Mouse (Mus musculus): ENCODE measurements around the gene Vav1. TPM values are rescaled to one million over a fixed set of nuclear protein-coding genes. Genes with fewer than 3 reads are reported as not detected.

Gene Vav1
- polyA plus RNA-seq, 1 experiment from 2014 or later = 1.4 TPM

GRCm38 (mm10) chr17:57243650-57244370 is 35.1 kb upstream of the Vav1 start:
- WGBS = 74% methylated on average over 10 of the region's 10 CpGs
- no peak overlapping the region for H3K4me3 ChIP-seq (ENCODE audit: low read length)
- peaks cover 15% of the 10 kb centered on the region for H3K4me1 ChIP-seq (ENCODE audit: control insufficient read depth, insufficient read depth, low read depth, low read length)
- ATAC-seq = no peak
- H3K4me2 ChIP-seq (ENCODE audit: low read length) = no peak overlapping the region
- H3K36me3 ChIP-seq (ENCODE audit: control insufficient read depth, insufficient read depth, low read length) = peaks cover 10% of the 10 kb centered on the region
- no peak overlapping the region for H3K9ac ChIP-seq (ENCODE audit: low read depth, low read length)
- H3K27ac ChIP-seq (ENCODE audit: low read depth, low read length) = no peak overlapping the region
- no peaks in the 10 kb centered on the region for H3K27me3 ChIP-seq (replicated peaks; ENCODE audit: control insufficient read depth, insufficient read depth, low read length)
- H3K9me3 ChIP-seq (ENCODE audit: control insufficient read depth, low read length) = no peaks in the 10 kb centered on the region; the same call in 1 of the 2 replicates

GRCm38 (mm10) chr17:57245311-57245929 is 33.5 kb upstream of the Vav1 start:
- ATAC-seq = no peak
- Histone ChIP-seq H3K4me3 (ENCODE audit: low read length) (no peak overlapping the region), H3K4me1 (ENCODE audit: control insufficient read depth, insufficient read depth, low read depth, low read length) (peaks cover 26% of the 10 kb centered on the region), H3K9ac (ENCODE audit: low read depth, low read length) (no peak overlapping the region), H3K4me2 (ENCODE audit: low read length) (no peak overlapping the region), H3K36me3 (ENCODE audit: control insufficient read depth, insufficient read depth, low read length) (peaks cover 10% of the 10 kb centered on the region), H3K9me3 (ENCODE audit: control insufficient read depth, low read length) (no peaks in the 10 kb centered on the region; the same call in 1 of the 2 replicates), H3K27me3 (replicated peaks; ENCODE audit: control insufficient read depth, insufficient read depth, low read length) (0 out of 2 replicates have a peak, but pooled peaks cover 2% of the 10 kb centered on the region), H3K27ac (ENCODE audit: low read depth, low read length) (no peak overlapping the region)
- 93% methylated on average over 10 of the region's 10 CpGs for WGBS

GRCm38 (mm10) chr17:57246663-57247392 is 32.1 kb upstream of the Vav1 start:
- peak; percentile 0 for ATAC-seq
- Histone ChIP-seq H3K27ac (ENCODE audit: low read depth, low read length) (peak overlapping the region; percentile 99), H3K36me3 (ENCODE audit: control insufficient read depth, insufficient read depth, low read length) (peaks cover 6% of the 10 kb centered on the region), H3K4me1 (ENCODE audit: control insufficient read depth, insufficient read depth, low read depth, low read length) (peaks cover 29% of the 10 kb centered on the region), H3K27me3 (replicated peaks; ENCODE audit: control insufficient read depth, insufficient read depth, low read length) (0 out of 2 replicates have a peak, but pooled peaks cover 2% of the 10 kb centered on the region), H3K4me3 (ENCODE audit: low read length) (peak overlapping the region; percentile 79), H3K4me2 (ENCODE audit: low read length) (peak overlapping the region; percentile 92), H3K9me3 (ENCODE audit: control insufficient read depth, low read length) (no peaks in the 10 kb centered on the region), H3K9ac (ENCODE audit: low read depth, low read length) (peak overlapping the region; percentile 87)
- 5% methylated on average over 18 of the region's 18 CpGs for WGBS

- H3K4me2 ChIP-seq (ENCODE audit: low read length) = peak overlapping the region; percentile 93
- H3K4me3 ChIP-seq (ENCODE audit: low read length) = peak overlapping the region; percentile 79
- H3K4me1 ChIP-seq (ENCODE audit: control insufficient read depth, insufficient read depth, low read depth, low read length) = peaks cover 29% of the 10 kb centered on the region
- H3K27me3 ChIP-seq (replicated peaks; ENCODE audit: control insufficient read depth, insufficient read depth, low read length) = 0 out of 2 replicates have a peak, but pooled peaks cover 2% of the 10 kb centered on the region
- peak; percentile 96 for ATAC-seq
- H3K27ac ChIP-seq (ENCODE audit: low read depth, low read length) = peak overlapping the region; percentile 99
- under 1% methylated on average over 46 of the region's 46 CpGs for WGBS
- peak overlapping the region; percentile 87 for H3K9ac ChIP-seq (ENCODE audit: low read depth, low read length)
- H3K9me3 ChIP-seq (ENCODE audit: control insufficient read depth, low read length) = no peaks in the 10 kb centered on the region
- peaks cover 1% of the 10 kb centered on the region; the same call in 1 of the 2 replicates for H3K36me3 ChIP-seq (ENCODE audit: control insufficient read depth, insufficient read depth, low read length)
Observed at GRCm38 (mm10) chr17:57247393-57248200, 31.3 kb upstream of the Vav1 start.

GRCm38 (mm10) chr17:57248201-57248699 is 30.6 kb upstream of the Vav1 start, which contains the start of gene Gpr108:
Gene Gpr108 (minus strand): TSS chr17:57248446.
- peak; percentile 50 for ATAC-seq
- Histone ChIP-seq H3K9me3 (ENCODE audit: control insufficient read depth, low read length) (no peaks in the 10 kb centered on the region), H3K27ac (ENCODE audit: low read depth, low read length) (peak within 1 kb of the TSS; percentile 99), H3K9ac (ENCODE audit: low read depth, low read length) (peak within 1 kb of the TSS; percentile 87), H3K27me3 (replicated peaks; ENCODE audit: control insufficient read depth, insufficient read depth, low read length) (0 out of 2 replicates have a peak, but pooled peaks cover 2% of the 10 kb centered on the region), H3K4me1 (ENCODE audit: control insufficient read depth, insufficient read depth, low read depth, low read length) (peaks cover 29% of the 10 kb centered on the region), H3K4me2 (ENCODE audit: low read length) (peak within 1 kb of the TSS; percentile 93), H3K36me3 (ENCODE audit: control insufficient read depth, insufficient read depth, low read length) (no peaks in the 10 kb centered on the region), H3K4me3 (ENCODE audit: low read length) (peak within 1 kb of the TSS; percentile 79)
- WGBS = 1% methylated on average over 12 of the region's 12 CpGs

- peak overlapping the region; percentile 84 for H3K27ac ChIP-seq (ENCODE audit: low read depth, low read length)
- 9% methylated on average over 13 of the region's 13 CpGs for WGBS
- H3K36me3 ChIP-seq (ENCODE audit: control insufficient read depth, insufficient read depth, low read length) = no peaks in the 10 kb centered on the region
- H3K9me3 ChIP-seq (ENCODE audit: control insufficient read depth, low read length) = no peaks in the 10 kb centered on the region
- 0 out of 2 replicates have a peak, but pooled peaks cover 2% of the 10 kb centered on the region for H3K27me3 ChIP-seq (replicated peaks; ENCODE audit: control insufficient read depth, insufficient read depth, low read length)
- peaks cover 29% of the 10 kb centered on the region for H3K4me1 ChIP-seq (ENCODE audit: control insufficient read depth, insufficient read depth, low read depth, low read length)
- H3K9ac ChIP-seq (ENCODE audit: low read depth, low read length) = peak overlapping the region; percentile 64
- peak overlapping the region; percentile 93 for H3K4me2 ChIP-seq (ENCODE audit: low read length)
- ATAC-seq = no peak
- H3K4me3 ChIP-seq (ENCODE audit: low read length) = peak overlapping the region; percentile 63
Observed at GRCm38 (mm10) chr17:57248771-57249170, 30.1 kb upstream of the Vav1 start.

GRCm38 (mm10) chr17:57249186-57250181 is 29.4 kb upstream of the Vav1 start, which contains the start of gene Trip10:
Gene Trip10 (plus strand): TSS chr17:57249455.
- WGBS = under 1% methylated on average over 43 of the region's 52 CpGs
- H3K27ac ChIP-seq (ENCODE audit: low read depth, low read length) = peak within 1 kb of the TSS; percentile 84
- no peak; the same call in 1 of the 2 replicates for ATAC-seq
- H3K27me3 ChIP-seq (replicated peaks; ENCODE audit: control insufficient read depth, insufficient read depth, low read length) = 0 out of 2 replicates have a peak, but pooled peaks cover 2% of the 10 kb centered on the region
- H3K9ac ChIP-seq (ENCODE audit: low read depth, low read length) = peak within 1 kb of the TSS; percentile 64
- H3K4me2 ChIP-seq (ENCODE audit: low read length) = peak within 1 kb of the TSS; percentile 93
- H3K4me1 ChIP-seq (ENCODE audit: control insufficient read depth, insufficient read depth, low read depth, low read length) = peaks cover 29% of the 10 kb centered on the region
- peak within 1 kb of the TSS; percentile 63 for H3K4me3 ChIP-seq (ENCODE audit: low read length)
- peaks cover 2% of the 10 kb centered on the region; the same call in 1 of the 2 replicates for H3K36me3 ChIP-seq (ENCODE audit: control insufficient read depth, insufficient read depth, low read length)
- H3K9me3 ChIP-seq (ENCODE audit: control insufficient read depth, low read length) = no peaks in the 10 kb centered on the region

Data from hindbrain, embryonic 16.5 days (tissue).